Mouse (Mus musculus) G1E (cell line): ENCODE data around the gene Mdm2.

ENCODE experiments used
- CTCF ChIP-seq: IDR thresholded peaks from 2 replicates; pipeline ENCODE4 v1.5.1; 2012; ENCODE audit warnings: low read depth, low read length, inconsistent platforms, mixed read lengths
- GATA1 ChIP-seq: IDR thresholded peaks from 2 replicates; pipeline ENCODE4 v1.6.1; 2012; ENCODE audit warnings: borderline replicate concordance, low read length, inconsistent platforms, mixed read lengths
- GATA2 ChIP-seq: IDR thresholded peaks from 2 replicates; pipeline ENCODE4 v1.6.1; 2012; ENCODE audit warnings: low read depth, low read length, inconsistent platforms, borderline replicate concordance
- POLR2AphosphoS5 ChIP-seq: IDR thresholded peaks from 2 replicates; pipeline ENCODE4 v1.6.1; 2012; ENCODE audit warnings: low read depth, low read length, inconsistent platforms; ENCODE audit not compliant: insufficient replicate concordance
- TAL1 ChIP-seq: conservative IDR thresholded peaks from 2 replicates; pipeline ENCODE4 v1.6.1; 2012; ENCODE audit warnings: low read depth, low read length, inconsistent platforms, mixed read lengths

DNA sequence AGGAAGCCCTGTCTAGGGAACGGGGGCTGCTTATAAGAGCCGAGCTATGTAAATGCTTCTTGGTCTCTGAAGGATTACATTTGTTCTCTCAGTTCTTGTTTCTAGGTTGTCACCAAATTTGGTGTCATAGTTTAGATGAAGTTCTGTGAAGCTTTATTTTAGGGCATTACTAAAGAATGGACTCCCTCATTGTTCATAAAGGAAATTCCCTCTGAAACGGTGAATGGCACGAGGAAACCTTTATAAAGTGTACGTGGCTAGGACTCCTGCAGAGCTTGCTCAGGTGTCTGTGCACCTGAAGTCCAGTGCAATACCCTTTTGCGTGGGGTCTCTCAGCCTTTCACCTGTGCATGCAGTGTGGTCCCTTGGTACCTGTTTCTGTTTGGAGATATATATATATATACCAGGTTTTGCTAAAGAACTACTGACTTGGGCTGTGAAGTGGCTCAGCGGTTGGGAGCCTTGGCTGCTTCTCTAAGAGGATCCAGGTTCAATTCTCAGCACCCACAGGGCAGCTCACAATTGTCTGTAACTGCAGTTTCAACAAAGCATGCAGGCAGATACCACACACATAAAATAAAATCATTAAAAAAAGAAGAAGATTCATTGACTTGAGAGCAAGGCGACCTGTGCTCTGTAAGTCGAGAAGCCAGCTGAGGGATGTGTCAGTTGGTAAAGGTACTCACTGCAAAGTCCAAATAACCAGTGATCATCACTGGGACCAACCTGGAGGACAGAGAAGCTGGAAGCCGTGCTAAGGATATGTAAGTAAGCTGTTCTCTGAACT lies 49.5 kb upstream of the Mdm2 start:
- no peak for TF ChIP-seq TAL1
- TF ChIP-seq CTCF = no peak
- no peak for TF ChIP-seq GATA1
- TF ChIP-seq POLR2AphosphoS5 = no peak
- no peak for TF ChIP-seq GATA2
